Mouse (Mus musculus): ENCODE results near the gene Casz1. TPM values are rescaled to one million over a fixed set of nuclear protein-coding genes. Genes with fewer than 3 reads are reported as not detected.

The Casz1 gene
- total RNA-seq, 1 experiment = 4.0 TPM

GRCm38 (mm10) chr4:148879631-148880030 is 75.4 kb downstream of the Casz1 start:
- in situ Hi-C loops (cut with MboI; ENCODE audit: low sequenced_read_pairs in 2 of 2, unreplicated experiment in 2 of 2) = no loop called here
- Histone ChIP-seq H3K4me3 (ENCODE audit: insufficient read depth in 1 of 2, low read depth in 1 of 2, low read length in 2 of 2, poor library complexity in 1 of 2, severe bottlenecking in 1 of 2) (no peak overlapping the region), H3K9ac (ENCODE audit: insufficient read depth, low read depth, low read length, poor library complexity, severe bottlenecking) (no peak overlapping the region), H3K27ac (ENCODE audit: insufficient read depth, low read depth, low read length, poor library complexity, severe bottlenecking) (no peak overlapping the region), H3K36me3 (ENCODE audit: control insufficient read depth, insufficient read depth, low read length, poor library complexity, severe bottlenecking) (no peaks in the 10 kb centered on the region), H3K4me1 (ENCODE audit: control insufficient read depth in 2 of 2, insufficient read depth in 2 of 2, low read length in 2 of 2, poor library complexity in 1 of 2) (peaks cover 14 to 23% of the 10 kb centered on the region in 2 experiments; a peak in 3 of 4 replicates), H3K9me3 (ENCODE audit: control insufficient read depth, insufficient read depth, low read depth, low read length) (no peaks in the 10 kb centered on the region)
- no peak for DNase-seq (ENCODE audit: low read depth, low spot score)
- TF ChIP-seq HCFC1 (IDR thresholded peaks at IDR 0.05; ENCODE audit: borderline replicate concordance, insufficient read depth, low read length) (no peak), ZNF384 (IDR thresholded peaks at IDR 0.05; ENCODE audit: low read depth, low read length) (no peak), MAFK (IDR thresholded peaks at IDR 0.05; ENCODE audit: insufficient read depth, low read depth, low read length) (no peak), ZC3H11A (IDR thresholded peaks at IDR 0.05; ENCODE audit: borderline replicate concordance, low read depth, low read length) (no peak), CHD2 (IDR thresholded peaks at IDR 0.05; ENCODE audit: low read depth, low read length) (no peak)

DNA sequence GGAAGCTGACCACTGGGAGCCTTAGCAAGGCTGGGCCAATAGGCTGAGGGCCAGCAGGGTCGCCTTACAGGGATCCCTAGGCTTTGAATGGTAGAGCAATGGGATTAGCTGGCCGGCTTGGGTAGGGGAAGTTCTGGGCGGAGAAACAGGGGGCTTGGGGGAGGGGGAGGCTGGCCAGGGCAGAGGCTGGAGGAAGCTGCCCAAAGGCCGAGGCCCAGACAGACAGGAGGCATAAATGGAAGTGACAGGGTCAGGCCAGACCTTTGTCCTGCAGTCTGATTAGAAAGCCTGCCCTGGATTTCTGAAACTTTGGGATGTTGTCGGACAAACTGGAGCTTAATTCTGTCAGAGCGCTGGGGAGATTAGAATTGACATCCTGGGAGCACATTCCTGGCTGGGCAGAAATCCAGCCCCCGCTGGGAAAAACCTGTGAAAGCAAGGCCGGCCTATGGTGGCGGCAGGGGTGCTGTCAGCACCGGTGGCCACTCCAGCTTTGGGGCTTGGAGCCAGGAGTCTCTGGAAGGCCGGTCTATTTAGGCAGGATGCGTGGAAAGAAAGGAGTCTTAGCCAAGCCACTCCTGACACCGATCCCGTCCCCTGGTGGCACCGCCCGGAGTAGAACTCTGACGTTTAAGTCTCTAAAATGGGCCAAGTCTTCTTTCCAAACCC is 76.9 kb downstream of the Casz1 start:
- DNase-seq (ENCODE audit: low read depth, low spot score) = no peak
- Histone ChIP-seq H3K36me3 (ENCODE audit: control insufficient read depth, insufficient read depth, low read length, poor library complexity, severe bottlenecking) (no peaks in the 10 kb centered on the region), H3K4me1 (ENCODE audit: control insufficient read depth in 2 of 2, insufficient read depth in 2 of 2, low read length in 2 of 2, poor library complexity in 1 of 2) (peaks cover 14 to 23% of the 10 kb centered on the region in 2 experiments; a peak in 3 of 4 replicates), H3K27ac (ENCODE audit: insufficient read depth, low read depth, low read length, poor library complexity, severe bottlenecking) (no peak overlapping the region), H3K4me3 (ENCODE audit: insufficient read depth in 1 of 2, low read depth in 1 of 2, low read length in 2 of 2, poor library complexity in 1 of 2, severe bottlenecking in 1 of 2) (no peak overlapping the region), H3K9me3 (ENCODE audit: control insufficient read depth, insufficient read depth, low read depth, low read length) (no peaks in the 10 kb centered on the region), H3K9ac (ENCODE audit: insufficient read depth, low read depth, low read length, poor library complexity, severe bottlenecking) (no peak overlapping the region)
- in situ Hi-C loops (cut with MboI; ENCODE audit: low sequenced_read_pairs in 2 of 2, unreplicated experiment in 2 of 2) = no loop called here
- TF ChIP-seq ZNF384 (IDR thresholded peaks at IDR 0.05; ENCODE audit: low read depth, low read length) (no peak), HCFC1 (IDR thresholded peaks at IDR 0.05; ENCODE audit: borderline replicate concordance, insufficient read depth, low read length) (no peak), MAFK (IDR thresholded peaks at IDR 0.05; ENCODE audit: insufficient read depth, low read depth, low read length) (no peak), CHD2 (IDR thresholded peaks at IDR 0.05; ENCODE audit: low read depth, low read length) (no peak), ZC3H11A (IDR thresholded peaks at IDR 0.05; ENCODE audit: borderline replicate concordance, low read depth, low read length) (no peak)

- TF ChIP-seq ZNF384 (IDR thresholded peaks at IDR 0.05; ENCODE audit: low read depth, low read length) (no peak), CHD2 (IDR thresholded peaks at IDR 0.05; ENCODE audit: low read depth, low read length) (no peak), HCFC1 (IDR thresholded peaks at IDR 0.05; ENCODE audit: borderline replicate concordance, insufficient read depth, low read length) (no peak), ZC3H11A (IDR thresholded peaks at IDR 0.05; ENCODE audit: borderline replicate concordance, low read depth, low read length) (no peak), MAFK (IDR thresholded peaks at IDR 0.05; ENCODE audit: insufficient read depth, low read depth, low read length) (no peak)
- H3K4me3 ChIP-seq (ENCODE audit: insufficient read depth in 1 of 2, low read depth in 1 of 2, low read length in 2 of 2, poor library complexity in 1 of 2, severe bottlenecking in 1 of 2) = no peak overlapping the region
- no peak for DNase-seq (ENCODE audit: low read depth, low spot score)
- H3K36me3 ChIP-seq (ENCODE audit: control insufficient read depth, insufficient read depth, low read length, poor library complexity, severe bottlenecking) = no peaks in the 10 kb centered on the region
- H3K4me1 ChIP-seq (ENCODE audit: control insufficient read depth in 2 of 2, insufficient read depth in 2 of 2, low read length in 2 of 2, poor library complexity in 1 of 2) = peaks cover 14 to 23% of the 10 kb centered on the region in 2 experiments; a peak in 3 of 4 replicates
- H3K27ac ChIP-seq (ENCODE audit: insufficient read depth, low read depth, low read length, poor library complexity, severe bottlenecking) = no peak overlapping the region
- no peaks in the 10 kb centered on the region for H3K9me3 ChIP-seq (ENCODE audit: control insufficient read depth, insufficient read depth, low read depth, low read length)
- no peak overlapping the region for H3K9ac ChIP-seq (ENCODE audit: insufficient read depth, low read depth, low read length, poor library complexity, severe bottlenecking)
- in situ Hi-C loops (cut with MboI; ENCODE audit: low sequenced_read_pairs in 2 of 2, unreplicated experiment in 2 of 2) = no loop called here
Observed at GRCm38 (mm10) chr4:148881838-148882237, 77.6 kb downstream of the Casz1 start.

- no peak for DNase-seq (ENCODE audit: low read depth, low spot score)
- in situ Hi-C loops (cut with MboI; ENCODE audit: low sequenced_read_pairs in 2 of 2, unreplicated experiment in 2 of 2) = no loop called here
- Histone ChIP-seq H3K27ac (ENCODE audit: insufficient read depth, low read depth, low read length, poor library complexity, severe bottlenecking) (no peak overlapping the region), H3K4me1 (ENCODE audit: control insufficient read depth in 2 of 2, insufficient read depth in 2 of 2, low read length in 2 of 2, poor library complexity in 1 of 2) (peaks cover 14 to 23% of the 10 kb centered on the region in 2 experiments; a peak in 3 of 4 replicates), H3K9ac (ENCODE audit: insufficient read depth, low read depth, low read length, poor library complexity, severe bottlenecking) (no peak overlapping the region), H3K36me3 (ENCODE audit: control insufficient read depth, insufficient read depth, low read length, poor library complexity, severe bottlenecking) (no peaks in the 10 kb centered on the region), H3K4me3 (ENCODE audit: insufficient read depth in 1 of 2, low read depth in 1 of 2, low read length in 2 of 2, poor library complexity in 1 of 2, severe bottlenecking in 1 of 2) (no peak overlapping the region), H3K9me3 (ENCODE audit: control insufficient read depth, insufficient read depth, low read depth, low read length) (no peaks in the 10 kb centered on the region)
- TF ChIP-seq ZNF384 (IDR thresholded peaks at IDR 0.05; ENCODE audit: low read depth, low read length) (no peak), ZC3H11A (IDR thresholded peaks at IDR 0.05; ENCODE audit: borderline replicate concordance, low read depth, low read length) (no peak), HCFC1 (IDR thresholded peaks at IDR 0.05; ENCODE audit: borderline replicate concordance, insufficient read depth, low read length) (no peak), CHD2 (IDR thresholded peaks at IDR 0.05; ENCODE audit: low read depth, low read length) (no peak), MAFK (IDR thresholded peaks at IDR 0.05; ENCODE audit: insufficient read depth, low read depth, low read length) (no peak)
Observed at GRCm38 (mm10) chr4:148882360-148882929, 78.2 kb downstream of the Casz1 start.

Measured in ES-E14 (cell line).